Mouse (Mus musculus): ENCODE measurements around the gene Rcc1. TPM values are rescaled to one million over a fixed set of nuclear protein-coding genes. Genes with fewer than 3 reads are reported as not detected.

The Rcc1 gene
- total and polyA plus RNA-seq, 2 experiments from 2014 or later: 18.7 to 21.7 TPM

DNA sequence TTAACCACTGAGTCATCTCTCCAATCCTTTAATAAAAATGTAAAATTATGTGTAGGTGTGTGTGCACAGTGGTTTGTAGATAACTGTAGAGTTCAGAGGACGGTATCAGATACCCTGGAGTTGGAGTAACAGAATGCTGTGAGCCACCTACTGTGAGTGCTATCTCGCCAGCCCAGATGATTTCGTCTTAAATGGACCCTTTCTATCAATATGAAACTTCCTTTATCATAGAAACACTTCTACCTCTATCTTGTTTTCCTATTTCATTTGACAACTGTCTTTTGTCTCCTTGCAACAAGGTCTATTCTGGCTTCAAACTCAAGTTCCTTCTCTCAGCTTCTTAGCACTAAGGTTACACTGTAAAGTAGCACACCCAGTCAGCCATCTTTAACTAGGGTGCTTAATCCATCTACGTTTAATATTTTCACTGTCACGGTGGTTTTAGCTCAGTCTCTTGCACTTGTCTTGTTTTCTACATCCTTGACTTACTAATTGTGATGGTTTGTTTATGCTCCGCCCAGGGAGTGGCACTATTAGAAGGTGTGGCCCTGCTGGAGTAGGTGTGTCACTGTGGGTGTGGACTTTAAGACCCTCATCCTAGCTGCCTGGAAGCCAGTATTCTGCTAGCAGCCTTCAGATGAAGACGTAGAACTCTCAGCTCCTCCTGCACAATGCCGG, 37.8 kb upstream of the Rcc1 start:
- Histone ChIP-seq H3K4me2 (ENCODE audit: low read depth, low read length, poor library complexity, severe bottlenecking) (no peak overlapping the region), H3K36me3 (ENCODE audit: insufficient read depth, low read length) (no peaks in the 10 kb centered on the region), H3K4me1 (ENCODE audit: insufficient read depth, low read length) (no peaks in the 10 kb centered on the region), H3K9me3 (ENCODE audit: low read length) (no peaks in the 10 kb centered on the region), H3K27me3 (ENCODE audit: insufficient read depth, low read length) (no peaks in the 10 kb centered on the region), H3K4me3 (ENCODE audit: low read depth, low read length) (no peak overlapping the region), H3K27ac (ENCODE audit: low read depth, low read length) (no peak overlapping the region), H3K9ac (replicated peaks; ENCODE audit: low read length, poor library complexity, severe bottlenecking) (no peak overlapping the region)
- DNase-seq (ENCODE audit: low spot score) (no peak), ATAC-seq (ENCODE audit: low FRiP score) (no peak)
- 93% methylated on average over 8 of the region's 8 CpGs for WGBS
- TF ChIP-seq CTCF (IDR thresholded peaks at IDR 0.05): no peak

DNA sequence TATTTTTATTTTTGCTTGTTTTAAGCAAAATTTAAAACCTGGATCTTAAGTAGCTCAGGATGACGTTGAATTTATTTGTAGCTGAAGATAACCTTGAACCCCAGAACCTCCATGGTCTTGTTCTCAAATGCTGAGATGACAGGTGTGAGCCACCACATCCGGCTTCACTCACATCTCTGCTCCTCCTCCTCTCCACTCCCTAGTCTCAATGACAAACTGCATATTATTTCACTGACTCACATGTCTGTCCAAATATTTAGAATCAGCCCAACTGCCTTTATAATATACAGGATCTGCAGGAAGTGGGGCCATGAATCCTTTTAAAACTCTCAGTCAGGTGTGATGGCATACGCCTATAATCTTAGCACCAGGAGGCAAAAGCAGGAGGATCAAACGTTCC, 35.9 kb upstream of the Rcc1 start:
- no peak for TF ChIP-seq CTCF (IDR thresholded peaks at IDR 0.05)

DNA sequence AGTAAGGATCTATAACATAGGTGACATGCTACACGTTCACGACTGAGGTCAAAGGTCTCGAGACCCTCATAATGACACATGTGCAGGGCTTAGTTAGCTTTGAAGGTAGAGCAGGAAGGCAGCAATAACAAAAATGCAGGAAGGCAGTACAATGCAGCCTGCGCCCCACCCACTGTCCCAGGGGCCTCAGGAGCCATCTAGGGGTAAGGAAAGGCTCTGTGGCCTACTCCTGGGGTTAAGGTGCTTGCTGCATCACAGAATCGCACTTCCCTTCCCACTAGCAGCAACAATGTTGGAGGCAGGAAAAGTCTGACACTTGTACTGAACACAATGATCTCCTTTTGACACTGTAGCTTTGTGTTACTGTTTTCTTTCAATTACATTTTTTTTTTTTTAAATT, 34.2 kb upstream of the Rcc1 start:
- Histone ChIP-seq H3K4me1 (ENCODE audit: insufficient read depth, low read length) (no peaks in the 10 kb centered on the region), H3K9me3 (ENCODE audit: low read length) (no peaks in the 10 kb centered on the region), H3K36me3 (ENCODE audit: insufficient read depth, low read length) (no peaks in the 10 kb centered on the region), H3K4me3 (ENCODE audit: low read depth, low read length) (no peak overlapping the region), H3K4me2 (ENCODE audit: low read depth, low read length, poor library complexity, severe bottlenecking) (no peak overlapping the region), H3K27me3 (ENCODE audit: insufficient read depth, low read length) (no peaks in the 10 kb centered on the region), H3K9ac (replicated peaks; ENCODE audit: low read length, poor library complexity, severe bottlenecking) (no peak overlapping the region), H3K27ac (ENCODE audit: low read depth, low read length) (no peak overlapping the region)
- no peak for DNase-seq (ENCODE audit: low spot score)
- TF ChIP-seq CTCF (IDR thresholded peaks at IDR 0.05): no peak
- 87% methylated on average over 5 of the region's 5 CpGs for WGBS
- no peak for ATAC-seq (ENCODE audit: low FRiP score)

More for the DNA sequence above, 35.9 kb upstream of the Rcc1 start:
- 87% methylated on average over 4 of the region's 4 CpGs for WGBS
- H3K27me3 ChIP-seq (ENCODE audit: insufficient read depth, low read length): no peaks in the 10 kb centered on the region
- no peaks in the 10 kb centered on the region for H3K4me1 ChIP-seq (ENCODE audit: insufficient read depth, low read length)
- ATAC-seq (ENCODE audit: low FRiP score) (no peak), DNase-seq (ENCODE audit: low spot score) (no peak)
- no peak overlapping the region for H3K4me3 ChIP-seq (ENCODE audit: low read depth, low read length)
- no peaks in the 10 kb centered on the region for H3K36me3 ChIP-seq (ENCODE audit: insufficient read depth, low read length)
- no peaks in the 10 kb centered on the region for H3K9me3 ChIP-seq (ENCODE audit: low read length)
- H3K9ac ChIP-seq (replicated peaks; ENCODE audit: low read length, poor library complexity, severe bottlenecking): no peak overlapping the region
- H3K4me2 ChIP-seq (ENCODE audit: low read depth, low read length, poor library complexity, severe bottlenecking): no peak overlapping the region
- H3K27ac ChIP-seq (ENCODE audit: low read depth, low read length): no peak overlapping the region

DNA sequence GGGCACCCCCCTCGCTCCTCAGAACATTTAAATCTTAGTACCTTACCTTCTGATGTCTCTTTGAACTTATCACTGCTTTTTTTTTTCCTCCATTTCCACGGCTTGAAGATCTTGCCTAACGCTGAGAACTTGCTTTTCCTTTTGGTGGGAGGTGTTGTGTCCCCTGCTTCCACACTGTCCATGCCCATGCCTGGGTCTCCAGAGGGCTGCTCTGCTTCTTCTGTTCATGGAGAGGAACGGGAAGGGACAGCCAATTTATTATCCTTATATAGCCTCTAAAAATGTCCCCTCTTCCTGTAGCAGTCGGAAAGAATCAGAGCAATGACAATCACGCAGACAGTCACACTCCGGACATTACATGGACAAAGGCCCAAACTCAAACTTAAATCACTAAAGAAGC, 33.4 kb upstream of the Rcc1 start:
- no peak overlapping the region for H3K9ac ChIP-seq (replicated peaks; ENCODE audit: low read length, poor library complexity, severe bottlenecking)
- H3K36me3 ChIP-seq (ENCODE audit: insufficient read depth, low read length): no peaks in the 10 kb centered on the region
- ATAC-seq (ENCODE audit: low FRiP score): no peak
- TF ChIP-seq CTCF (IDR thresholded peaks at IDR 0.05): no peak
- no peak overlapping the region for H3K4me3 ChIP-seq (ENCODE audit: low read depth, low read length)
- no peaks in the 10 kb centered on the region for H3K4me1 ChIP-seq (ENCODE audit: insufficient read depth, low read length)
- WGBS: 91% methylated on average over 7 of the region's 7 CpGs
- H3K27me3 ChIP-seq (ENCODE audit: insufficient read depth, low read length): no peaks in the 10 kb centered on the region
- no peaks in the 10 kb centered on the region for H3K9me3 ChIP-seq (ENCODE audit: low read length)
- no peak overlapping the region for H3K4me2 ChIP-seq (ENCODE audit: low read depth, low read length, poor library complexity, severe bottlenecking)
- H3K27ac ChIP-seq (ENCODE audit: low read depth, low read length): no peak overlapping the region
- DNase-seq (ENCODE audit: low spot score): no peak

DNA sequence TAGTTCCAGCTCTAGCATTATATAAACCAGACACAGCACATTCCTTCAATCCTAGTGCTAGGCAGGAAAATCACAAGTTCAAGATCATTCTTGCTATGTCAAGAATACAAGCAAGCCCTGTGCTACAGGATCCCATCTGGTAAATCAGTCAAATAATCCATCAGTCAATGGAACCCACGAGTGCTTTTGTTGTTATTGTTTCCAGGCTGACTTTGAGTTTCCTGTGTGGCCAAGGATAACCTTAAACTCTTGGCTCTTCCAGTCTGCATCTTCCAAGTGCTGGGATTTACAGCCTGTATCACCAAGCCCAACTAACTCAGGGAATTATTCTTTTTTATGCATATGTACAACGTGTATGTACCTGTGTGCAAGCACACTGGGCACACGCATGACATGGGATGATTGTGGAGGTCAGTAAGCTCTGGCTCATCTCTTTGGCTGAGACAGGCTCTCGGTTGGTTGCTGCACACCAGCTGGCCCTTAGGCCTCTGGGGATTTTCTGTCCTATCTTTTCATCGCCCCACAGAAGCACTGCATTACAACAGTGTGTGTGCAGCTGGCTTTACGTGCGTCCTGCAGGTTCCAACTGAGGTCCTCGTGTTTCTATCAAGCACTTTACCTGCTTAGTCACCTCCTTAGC, 32.5 kb upstream of the Rcc1 start:
- Histone ChIP-seq H3K9me3 (ENCODE audit: low read length) (no peaks in the 10 kb centered on the region), H3K36me3 (ENCODE audit: insufficient read depth, low read length) (no peaks in the 10 kb centered on the region), H3K4me3 (ENCODE audit: low read depth, low read length) (no peak overlapping the region), H3K4me2 (ENCODE audit: low read depth, low read length, poor library complexity, severe bottlenecking) (no peak overlapping the region), H3K27me3 (ENCODE audit: insufficient read depth, low read length) (no peaks in the 10 kb centered on the region), H3K27ac (ENCODE audit: low read depth, low read length) (no peak overlapping the region), H3K9ac (replicated peaks; ENCODE audit: low read length, poor library complexity, severe bottlenecking) (no peak overlapping the region), H3K4me1 (ENCODE audit: insufficient read depth, low read length) (no peaks in the 10 kb centered on the region)
- no peak for DNase-seq (ENCODE audit: low spot score)
- no peak for ATAC-seq (ENCODE audit: low FRiP score)
- WGBS: 80% methylated on average over 8 of the region's 8 CpGs
- TF ChIP-seq CTCF (IDR thresholded peaks at IDR 0.05): no peak

DNA sequence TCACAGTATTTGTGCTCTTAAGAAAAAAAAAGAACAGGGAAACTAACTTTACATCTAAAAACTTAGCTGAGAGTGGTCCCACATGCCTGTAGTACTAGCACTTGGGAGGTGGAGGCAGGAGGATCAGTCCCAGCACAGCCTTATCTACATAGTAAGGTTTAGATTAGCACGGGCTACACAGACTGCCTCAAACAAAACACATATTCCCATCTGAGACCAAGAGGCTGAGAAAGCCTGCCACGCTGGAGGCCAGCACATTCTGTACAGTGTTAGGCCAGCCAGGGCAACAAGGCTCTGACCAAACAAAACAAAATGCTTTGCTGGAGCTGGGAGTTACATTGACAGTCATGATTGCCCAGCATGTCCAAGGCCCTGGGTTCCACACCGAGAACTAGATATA, 30.1 kb upstream of the Rcc1 start:
- Histone ChIP-seq H3K4me3 (ENCODE audit: low read depth, low read length) (no peak overlapping the region), H3K9ac (replicated peaks; ENCODE audit: low read length, poor library complexity, severe bottlenecking) (no peak overlapping the region), H3K27ac (ENCODE audit: low read depth, low read length) (no peak overlapping the region), H3K4me2 (ENCODE audit: low read depth, low read length, poor library complexity, severe bottlenecking) (no peak overlapping the region), H3K9me3 (ENCODE audit: low read length) (no peaks in the 10 kb centered on the region), H3K27me3 (ENCODE audit: insufficient read depth, low read length) (no peaks in the 10 kb centered on the region), H3K4me1 (ENCODE audit: insufficient read depth, low read length) (no peaks in the 10 kb centered on the region), H3K36me3 (ENCODE audit: insufficient read depth, low read length) (no peaks in the 10 kb centered on the region)
- no peak for ATAC-seq (ENCODE audit: low FRiP score)
- no peak for TF ChIP-seq CTCF (IDR thresholded peaks at IDR 0.05)
- no peak for DNase-seq (ENCODE audit: low spot score)
- WGBS: 88% methylated on average over 3 of the region's 3 CpGs

Data from midbrain, postnatal 0 days (tissue).